Mouse (Mus musculus) cerebellum, adult 11-12 months (tissue): Measurements from ENCODE around the gene A3galt2.

Experiments used
- DNase-seq: peaks from one replicate; pipeline ENCODE4 v3.0.0; 2022

The A3galt2 gene

GRCm38 (mm10) chr4:128755064-128755463 is at the start of gene A3galt2:
Gene A3galt2, plus strand, starts transcription at chr4:128755364.
- DNase-seq = no peak

DNA sequence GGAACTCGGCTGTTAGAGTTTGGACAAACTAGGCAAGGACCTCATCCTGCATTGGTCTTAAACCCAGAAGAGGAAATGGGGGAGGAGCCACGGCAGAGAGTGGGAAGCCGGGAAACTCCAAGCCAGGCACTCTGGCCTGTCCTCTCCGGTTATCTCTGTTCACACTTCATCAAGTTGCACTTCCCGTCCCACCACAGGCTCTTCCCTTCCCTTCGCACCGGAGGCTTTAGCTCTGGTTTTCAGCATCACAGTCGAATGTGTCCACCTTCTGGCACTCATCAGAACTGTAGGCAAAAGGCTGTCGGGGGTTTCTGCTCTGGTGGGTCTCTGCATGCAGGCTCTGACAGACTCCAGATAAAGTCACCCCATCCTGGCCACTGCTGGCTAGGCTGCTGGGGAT is 48.5 kb upstream of the A3galt2 start:
- no peak for DNase-seq

DNA sequence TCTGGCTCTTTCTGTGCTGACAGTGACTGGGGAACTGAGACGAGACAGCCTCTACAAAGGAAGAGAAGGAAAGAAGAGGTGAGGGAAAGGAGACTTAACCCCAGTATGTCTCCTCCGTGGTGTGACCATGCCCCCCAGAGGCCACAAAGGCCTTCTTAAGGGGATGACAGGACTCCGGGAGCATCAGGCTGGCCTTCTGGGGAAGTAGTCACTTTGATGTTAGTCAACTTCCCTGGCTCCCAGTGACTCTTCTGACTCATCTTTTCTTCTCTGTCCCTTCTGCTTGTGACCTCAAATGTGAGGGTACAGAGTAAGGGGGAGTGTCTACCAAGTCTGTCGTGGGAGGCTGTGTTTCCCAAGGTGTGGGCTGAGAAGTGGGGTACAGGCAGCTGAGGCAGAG is 47.8 kb upstream of the A3galt2 start:
- no peak for DNase-seq

DNA sequence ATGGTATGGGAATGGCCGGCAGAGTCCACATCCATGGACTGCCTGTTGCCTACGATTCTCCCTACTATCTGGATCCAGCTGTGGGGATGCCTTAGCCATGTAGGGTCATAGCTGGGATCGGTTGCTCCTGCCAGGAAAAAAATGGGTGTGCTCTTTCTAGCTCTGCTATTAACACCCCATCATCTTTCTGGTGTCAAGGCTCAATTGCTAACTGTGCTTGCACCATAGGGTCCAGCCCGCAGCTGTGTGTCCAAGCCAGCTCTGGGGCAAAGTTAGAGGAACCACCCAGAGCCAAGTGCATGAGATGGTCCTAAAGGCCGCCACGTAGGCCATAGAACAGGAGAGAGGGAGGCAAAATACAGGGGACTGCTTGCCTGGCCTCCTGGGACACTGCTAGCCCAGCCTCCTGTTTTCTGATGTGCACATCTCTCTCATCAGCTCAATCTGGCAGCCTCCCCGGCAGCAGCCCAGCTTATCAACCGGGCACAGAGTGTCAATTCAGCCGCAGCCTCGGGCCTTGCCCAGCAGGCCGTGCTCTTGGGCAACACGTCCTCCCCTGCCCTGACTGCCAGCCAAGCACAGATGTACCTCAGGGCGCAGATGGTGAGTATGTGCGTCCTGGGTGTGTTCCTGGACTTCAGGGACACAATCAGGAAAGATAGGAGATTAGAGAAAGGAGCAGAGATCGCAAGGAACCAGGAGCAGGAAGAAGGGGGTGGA is 45.9 kb upstream of the A3galt2 start:
- DNase-seq = peak; percentile 76

DNA sequence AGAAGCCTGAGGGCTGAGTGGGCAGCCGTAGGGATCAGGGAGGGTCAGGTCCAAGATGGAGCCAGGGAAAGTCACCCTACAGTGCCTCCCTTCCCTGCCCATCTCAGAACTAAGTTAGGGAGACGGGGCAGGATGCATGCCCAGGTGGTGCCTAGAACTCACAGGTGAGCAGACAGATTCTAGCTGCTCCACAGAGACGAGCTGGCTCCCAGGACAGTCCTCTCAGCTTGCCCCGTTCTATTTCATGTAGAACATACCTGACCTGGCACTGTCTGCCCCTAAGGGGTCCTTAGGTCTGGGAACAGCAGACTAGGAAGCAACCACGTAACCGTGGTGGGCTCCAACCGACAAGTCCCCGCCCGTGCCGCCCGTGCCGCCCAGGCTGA is 45.4 kb upstream of the A3galt2 start:
- peak; percentile 42 for DNase-seq

DNA sequence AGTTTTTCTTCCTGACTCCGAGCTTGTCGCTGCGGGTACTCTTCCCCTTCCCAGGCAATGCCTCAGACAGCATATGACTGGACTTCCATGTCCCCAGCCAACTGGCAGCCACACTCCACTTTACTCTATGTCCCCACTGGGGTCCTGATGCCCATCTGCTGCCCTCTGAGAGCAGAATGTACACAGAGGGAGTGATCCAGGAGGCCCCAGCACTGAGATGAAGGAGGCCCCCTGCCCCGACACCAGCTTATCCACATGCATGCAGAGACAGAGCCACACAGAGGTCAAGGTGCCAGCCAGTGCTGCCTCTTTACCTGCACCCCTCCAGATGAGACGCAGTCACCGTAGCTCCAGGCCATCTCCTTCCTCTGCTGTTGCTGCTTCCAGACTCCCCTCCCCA is 44.9 kb upstream of the A3galt2 start:
- peak; percentile 77 for DNase-seq

- no peak for DNase-seq
These were observed 44.4 kb upstream of the A3galt2 start for GRCm38 (mm10) chr4:128710800-128711199.

DNA sequence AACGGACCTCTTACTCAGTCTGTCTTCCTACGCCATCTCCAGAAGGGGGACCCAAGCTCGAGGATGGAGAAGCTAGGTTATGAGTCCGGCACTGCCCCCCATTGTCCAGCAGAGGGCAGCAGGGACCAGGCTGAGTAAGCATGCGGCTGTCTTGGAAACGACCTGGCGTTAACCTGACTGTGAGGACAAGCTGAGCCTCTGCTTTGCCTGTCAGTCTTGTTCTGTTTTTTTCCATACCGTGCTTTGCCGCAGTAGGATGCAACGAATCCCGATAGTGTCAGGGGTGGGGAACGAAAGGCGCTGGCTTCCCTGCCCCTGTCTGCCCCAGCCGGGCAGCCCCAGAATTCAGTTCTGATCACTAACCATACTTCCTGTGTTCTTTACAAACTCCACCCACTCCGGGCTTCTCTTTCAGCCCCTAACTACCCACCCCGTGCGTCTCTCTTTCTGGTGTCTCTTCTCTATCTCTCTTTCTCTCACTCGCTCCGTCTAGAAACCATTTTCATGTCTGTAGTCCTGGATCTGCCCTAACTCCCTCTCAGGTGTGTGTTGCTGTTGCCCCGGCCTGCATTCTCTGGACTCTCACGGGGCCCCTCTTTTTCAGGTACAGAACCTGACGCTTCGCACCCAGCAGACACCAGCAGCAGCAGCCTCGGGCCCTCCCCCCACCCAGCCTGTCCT is 43.6 kb upstream of the A3galt2 start:
- peak; percentile 95 for DNase-seq

GRCm38 (mm10) chr4:128712136-128712655 is 43.0 kb upstream of the A3galt2 start:
- DNase-seq = peak; percentile 72

DNA sequence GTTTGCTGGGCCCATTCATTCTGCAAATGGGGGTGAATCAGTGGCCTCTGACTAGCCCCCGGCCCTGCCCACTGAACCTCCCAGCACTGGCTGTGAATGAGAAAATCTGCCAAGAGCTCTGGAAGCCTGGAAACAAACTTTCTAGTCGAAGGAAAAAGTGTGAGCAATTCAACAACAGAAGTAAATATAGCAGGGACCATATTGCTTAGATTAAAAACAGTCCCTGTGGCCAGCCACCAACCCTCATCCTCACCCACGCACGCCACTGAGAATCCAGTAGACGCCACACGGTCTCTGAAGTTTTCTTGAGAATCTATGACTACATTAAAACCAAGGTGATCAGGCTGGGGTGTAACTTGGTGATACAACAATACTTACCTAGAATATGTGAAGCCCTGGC is 42.2 kb upstream of the A3galt2 start:
- DNase-seq = no peak

DNA sequence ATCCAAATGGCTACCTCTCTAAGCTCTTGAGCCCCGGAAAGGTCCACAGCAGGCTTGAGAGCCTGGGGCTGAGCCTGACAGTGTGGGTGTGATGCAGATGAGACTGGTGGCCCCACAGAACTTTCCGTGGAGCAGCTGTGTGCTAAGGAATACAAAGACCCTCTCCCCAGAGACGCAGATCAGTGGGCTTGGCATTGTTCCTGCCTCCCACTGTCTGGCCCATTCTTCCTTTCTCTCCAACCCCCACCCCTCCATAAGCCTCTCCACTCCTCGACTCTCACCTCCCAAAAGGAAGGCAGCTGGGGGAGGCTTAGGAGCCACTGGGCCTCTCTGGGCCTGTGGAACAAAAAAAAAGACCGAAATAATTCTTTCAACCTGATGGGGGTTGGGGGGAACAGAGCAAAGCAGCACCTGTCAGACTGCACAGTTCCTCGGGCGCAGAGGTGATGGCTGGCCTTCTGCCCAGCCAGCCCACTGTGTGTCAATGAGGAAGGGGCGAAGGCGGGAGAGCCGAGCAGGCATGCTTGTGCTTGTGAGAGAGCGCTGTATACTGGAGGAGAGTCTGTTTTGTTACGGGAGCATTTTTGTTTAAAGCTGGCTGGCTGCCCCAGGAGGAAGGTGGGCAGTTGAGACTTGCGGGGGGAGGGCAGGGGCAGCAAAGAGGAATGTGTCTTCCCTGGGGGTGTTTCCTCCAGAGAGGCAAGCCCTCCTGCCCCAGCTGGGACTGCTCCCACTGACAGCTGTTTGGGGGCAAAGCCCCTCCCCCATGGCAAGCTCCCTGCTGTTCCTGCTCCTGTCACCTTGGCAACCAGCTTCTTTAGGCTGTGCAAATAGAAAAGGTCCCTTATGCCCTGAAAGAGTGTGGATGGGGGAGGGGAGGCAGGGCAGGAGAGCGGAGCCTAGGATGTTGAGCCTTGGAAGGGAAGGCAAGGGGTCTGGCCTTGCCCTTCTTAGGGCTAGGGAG is 39.6 kb upstream of the A3galt2 start:
- DNase-seq = peak; percentile 85

- DNase-seq = no peak
These were observed 38.9 kb upstream of the A3galt2 start for GRCm38 (mm10) chr4:128716279-128716678.

DNA sequence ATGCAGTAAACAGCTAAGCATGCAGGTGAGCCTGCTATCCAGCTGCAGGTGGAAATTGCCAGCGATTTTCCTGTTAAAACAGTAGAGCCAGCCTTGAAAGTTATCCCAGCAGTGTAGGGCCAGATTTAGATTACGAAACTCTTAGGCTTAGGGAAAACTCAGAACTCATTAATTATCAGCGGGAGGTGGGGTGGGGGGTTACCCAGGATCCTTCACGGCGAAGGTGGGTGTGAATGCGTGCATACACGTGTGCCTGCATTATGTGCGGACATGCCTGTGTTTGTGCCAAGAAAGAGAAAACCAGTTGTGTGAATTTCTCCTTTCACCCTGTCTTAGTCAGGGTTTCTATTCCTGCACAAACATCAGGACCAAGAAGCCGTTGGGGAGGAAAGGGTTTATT is 38.4 kb upstream of the A3galt2 start:
- DNase-seq = no peak

DNA sequence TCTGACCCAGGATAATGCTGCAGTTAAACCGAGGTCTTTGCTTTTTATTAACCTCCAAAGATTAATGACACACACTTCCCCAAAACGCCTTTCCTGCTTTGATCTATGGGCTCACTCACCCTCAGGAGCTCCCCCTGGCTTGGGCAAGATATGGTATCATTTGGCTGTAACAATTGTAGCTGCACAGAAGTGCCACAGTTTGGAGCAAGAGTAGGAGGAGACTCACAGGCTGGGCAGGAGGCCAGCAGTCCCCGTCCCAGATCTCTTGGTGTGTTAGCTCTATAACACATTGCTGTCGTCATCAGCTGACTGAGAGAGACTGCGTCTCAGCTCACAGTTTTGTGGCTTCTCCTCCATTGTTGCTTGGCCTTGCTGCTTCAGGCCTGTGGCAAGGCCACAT is 35.1 kb upstream of the A3galt2 start:
- peak; percentile 71 for DNase-seq

DNA sequence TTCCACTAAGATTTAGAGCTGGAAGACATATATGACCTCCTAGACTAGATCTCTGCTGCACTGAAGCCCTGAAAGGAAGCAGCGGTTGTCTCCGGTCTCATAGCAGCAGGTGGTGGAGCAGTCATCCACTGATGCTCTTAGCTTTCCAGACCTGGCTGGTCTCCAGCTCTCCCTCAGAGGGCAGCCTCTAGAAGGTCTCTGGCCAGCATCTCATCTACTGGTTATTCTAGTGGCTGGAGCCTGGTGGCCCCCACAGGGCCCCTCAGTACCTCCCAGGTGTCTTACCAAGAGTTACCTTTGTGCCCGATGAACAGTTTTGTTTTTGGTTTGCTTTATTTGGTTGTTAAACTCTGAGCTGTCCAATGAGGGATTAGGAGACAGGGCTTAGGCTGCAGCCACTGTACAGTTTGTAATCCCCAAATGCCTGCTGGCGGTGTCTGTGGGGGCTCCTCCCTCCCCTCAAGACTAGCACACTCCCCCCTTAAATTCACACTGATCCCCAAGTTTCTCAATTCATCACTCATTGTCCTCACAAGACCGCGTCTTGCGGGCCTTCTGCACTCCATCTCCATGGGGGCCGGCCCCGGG is 34.0 kb upstream of the A3galt2 start:
- DNase-seq = peak; percentile 83

- peak; percentile 74 for DNase-seq
These were observed 33.4 kb upstream of the A3galt2 start for GRCm38 (mm10) chr4:128721761-128722160.

DNA sequence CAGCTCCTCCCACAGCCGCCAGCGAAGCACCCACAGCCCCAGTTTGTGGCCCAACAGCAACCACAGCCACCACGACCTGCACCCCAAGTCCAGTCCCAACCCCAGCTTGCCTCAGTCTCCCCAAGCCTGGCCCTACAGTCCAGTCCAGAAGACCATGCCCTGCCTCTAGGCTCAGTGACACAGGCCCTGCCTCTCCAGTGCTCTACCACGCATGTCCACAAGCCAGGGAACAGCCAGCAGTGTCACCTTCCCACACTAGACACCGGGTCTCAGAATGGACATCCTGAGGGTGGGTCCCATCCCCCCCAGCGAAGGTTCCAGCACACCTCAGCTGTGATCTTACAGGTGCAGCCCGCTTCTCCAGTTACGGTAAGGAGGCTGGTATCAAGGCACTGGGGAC is 32.2 kb upstream of the A3galt2 start:
- peak; percentile 65 for DNase-seq

- DNase-seq = no peak
These were observed 31.7 kb upstream of the A3galt2 start for GRCm38 (mm10) chr4:128723431-128723830.

DNA sequence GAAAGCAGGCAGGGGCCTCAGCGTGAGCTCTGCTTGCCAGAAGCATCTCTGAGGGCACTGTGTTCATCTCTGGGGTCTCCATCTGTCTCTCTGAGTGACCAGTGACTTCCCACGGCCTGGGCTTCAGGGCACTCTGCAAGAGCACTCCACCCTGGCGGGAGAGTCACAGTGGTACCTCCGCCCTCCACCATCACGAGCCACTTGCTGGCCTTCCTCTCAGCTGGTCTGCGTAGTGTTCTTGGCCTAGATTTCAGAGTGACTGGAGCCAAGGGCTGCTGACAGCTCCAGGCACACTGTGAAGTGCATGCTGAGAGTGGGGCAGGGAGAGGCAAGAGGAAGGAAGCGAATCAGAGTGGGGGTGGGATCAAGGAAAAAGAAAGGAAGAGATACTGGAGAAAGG is 31.1 kb upstream of the A3galt2 start:
- DNase-seq = peak; percentile 93

DNA sequence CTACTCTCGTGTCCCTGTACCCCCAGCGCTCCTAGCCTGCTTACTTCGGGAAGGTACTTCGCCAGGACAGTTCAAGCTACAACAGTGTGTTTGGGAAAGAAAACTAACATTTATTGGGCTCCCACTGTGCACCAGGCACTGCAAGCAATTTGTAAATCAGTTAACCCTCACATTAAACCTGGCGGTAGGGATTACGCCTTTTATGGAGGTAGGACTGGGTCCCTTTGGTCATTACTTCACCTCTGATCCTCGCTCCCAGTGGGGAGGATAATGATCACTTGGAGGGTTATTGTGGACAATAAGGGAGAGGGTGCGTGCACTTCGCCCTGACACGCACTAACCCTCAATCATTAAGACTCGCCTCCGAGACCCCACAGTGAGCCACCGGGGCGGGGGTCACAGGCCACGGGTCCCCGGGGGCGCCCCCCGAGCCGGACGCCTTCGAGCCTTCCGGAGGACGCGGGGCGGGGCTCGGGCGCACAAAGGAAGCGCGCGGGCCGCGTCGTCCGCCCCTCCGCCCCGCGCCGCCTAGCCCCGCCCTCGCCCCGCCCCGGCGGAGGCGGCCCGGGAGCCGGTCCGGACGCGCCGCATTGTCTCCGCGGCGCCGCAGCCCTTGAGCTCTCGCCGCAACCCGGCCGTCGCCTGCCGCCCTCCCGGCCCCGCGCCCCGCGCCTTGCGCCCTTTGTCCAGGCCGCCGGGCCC is 28.0 kb upstream of the A3galt2 start:
- DNase-seq = peak; percentile 87

DNA sequence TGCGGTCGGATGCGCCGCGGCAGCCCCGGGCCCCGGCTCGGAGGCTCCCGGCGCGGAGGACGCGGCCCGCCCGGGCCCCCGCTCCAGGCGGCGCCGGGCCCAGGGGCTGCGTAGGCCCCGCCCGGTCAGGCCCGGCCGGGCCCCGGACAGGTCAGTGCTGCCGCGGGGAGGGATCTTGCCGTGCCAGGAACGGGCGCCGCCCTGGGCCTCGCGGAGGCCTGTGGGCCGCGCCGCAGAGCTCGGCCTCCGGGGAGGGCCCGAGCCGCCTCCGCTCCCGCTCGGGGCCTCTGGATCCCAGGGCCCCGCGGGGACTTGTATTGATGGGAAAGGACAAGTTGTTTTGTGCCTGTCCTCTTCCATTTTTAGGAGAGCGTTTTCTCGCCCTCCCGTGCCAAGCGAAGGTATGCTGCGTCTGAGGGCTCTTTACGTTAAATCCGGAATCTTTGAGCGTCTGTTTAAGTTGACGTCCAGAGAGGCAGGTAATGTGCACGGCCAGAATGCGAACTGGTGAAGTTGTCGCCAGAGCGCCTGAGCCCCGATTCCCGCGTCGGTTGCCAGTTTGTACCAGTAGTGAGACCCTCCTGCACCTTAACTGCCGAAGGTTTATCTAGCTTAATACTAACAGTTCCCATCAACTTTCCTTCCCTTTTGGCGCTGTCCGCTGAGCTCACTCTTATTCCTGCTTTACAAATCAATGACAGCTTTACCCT is 27.3 kb upstream of the A3galt2 start:
- DNase-seq = peak; percentile 74
